Mouse (Mus musculus): ENCODE measurements around the gene Mrpl40. TPM values are rescaled to one million over a fixed set of nuclear protein-coding genes. Genes with fewer than 3 reads are reported as not detected.
"Not testable (repeated sequence)": the region's sequence is repeated elsewhere in the genome, so short reads cannot be mapped to it uniquely, and the experiment has no call there.

The Mrpl40 gene
- polyA plus RNA-seq, 1 experiment from 2014 or later: 81.8 TPM

GRCm38 (mm10) chr16:18884044-18884443 is 7.4 kb upstream of the Mrpl40 start:
- H3K4me2 ChIP-seq: no peak overlapping the region
- no peaks in the 10 kb centered on the region for H3K9me3 ChIP-seq (ENCODE audit: low read depth, low read length)
- H3K36me3 ChIP-seq (ENCODE audit: insufficient read depth): peaks cover 12% of the 10 kb centered on the region; the same call in 1 of the 2 replicates
- no peak overlapping the region for H3K4me3 ChIP-seq (ENCODE audit: low read depth, low read length)
- H3K4me1 ChIP-seq (ENCODE audit: insufficient read depth): no peaks in the 10 kb centered on the region
- no peak for TF ChIP-seq CTCF (IDR thresholded peaks at IDR 0.05; ENCODE audit: low read depth)
- ATAC-seq (ENCODE audit: insufficient read depth) (no peak), DNase-seq (no peak)
- no peaks in the 10 kb centered on the region for H3K27me3 ChIP-seq (ENCODE audit: insufficient read depth, low read length)
- no peak overlapping the region for H3K27ac ChIP-seq (ENCODE audit: low read depth)
- H3K9ac ChIP-seq: no peak overlapping the region

- 19% methylated on average over 20 of the region's 20 CpGs for WGBS
- no peak for ATAC-seq (ENCODE audit: insufficient read depth)
- H3K36me3 ChIP-seq (ENCODE audit: insufficient read depth): peaks cover 28% of the 10 kb centered on the region; the same call in 1 of the 2 replicates
- peak overlapping the region; percentile 87 for H3K9ac ChIP-seq
- no peak; the same call in 1 of the 2 replicates for TF ChIP-seq CTCF (IDR thresholded peaks at IDR 0.05; ENCODE audit: low read depth)
- peak overlapping the region; percentile 87 for H3K4me2 ChIP-seq
- H3K27me3 ChIP-seq (ENCODE audit: insufficient read depth, low read length): no peaks in the 10 kb centered on the region
- peaks cover 4% of the 10 kb centered on the region; the same call in 1 of the 2 replicates for H3K4me1 ChIP-seq (ENCODE audit: insufficient read depth)
- peak overlapping the region; percentile 94 for H3K4me3 ChIP-seq (ENCODE audit: low read depth, low read length)
- H3K9me3 ChIP-seq (ENCODE audit: low read depth, low read length): no peaks in the 10 kb centered on the region
- H3K27ac ChIP-seq (ENCODE audit: low read depth): peak overlapping the region; percentile 95
- no peak for DNase-seq
Observed at GRCm38 (mm10) chr16:18878091-18878720, 1.5 kb upstream of the Mrpl40 start.

- ATAC-seq (ENCODE audit: insufficient read depth): peak; percentile 41
- peaks cover 4% of the 10 kb centered on the region; the same call in 1 of the 2 replicates for H3K4me1 ChIP-seq (ENCODE audit: insufficient read depth)
Observed at GRCm38 (mm10) chr16:18877386-18878090, 876 bp upstream of the Mrpl40 start.

GRCm38 (mm10) chr16:18876091-18876441 is 596 bp downstream of the Mrpl40 start:
- Histone ChIP-seq H3K4me3 (ENCODE audit: low read depth, low read length) (peak overlapping the region; percentile 94), H3K27me3 (ENCODE audit: insufficient read depth, low read length) (no peaks in the 10 kb centered on the region), H3K4me1 (ENCODE audit: insufficient read depth) (peaks cover 4% of the 10 kb centered on the region; the same call in 1 of the 2 replicates), H3K9me3 (ENCODE audit: low read depth, low read length) (no peaks in the 10 kb centered on the region), H3K9ac (peak overlapping the region; percentile 87), H3K4me2 (peak overlapping the region; percentile 87), H3K27ac (ENCODE audit: low read depth) (peak overlapping the region; percentile 95), H3K36me3 (ENCODE audit: insufficient read depth) (peaks cover 42% of the 10 kb centered on the region)
- WGBS: under 1% methylated on average over 17 of the region's 17 CpGs
- no peak for TF ChIP-seq CTCF (IDR thresholded peaks at IDR 0.05; ENCODE audit: low read depth)
- no peak; the same call in 1 of the 2 replicates for ATAC-seq (ENCODE audit: insufficient read depth)
- no peak for DNase-seq

More at GRCm38 (mm10) chr16:18877386-18878090, 876 bp upstream of the Mrpl40 start:
- under 1% methylated on average over 40 of the region's 43 CpGs for WGBS
- no peaks in the 10 kb centered on the region for H3K9me3 ChIP-seq (ENCODE audit: low read depth, low read length)
- peak overlapping the region; percentile 87 for H3K9ac ChIP-seq
- no peaks in the 10 kb centered on the region for H3K27me3 ChIP-seq (ENCODE audit: insufficient read depth, low read length)
- peak overlapping the region; percentile 94 for H3K4me3 ChIP-seq (ENCODE audit: low read depth, low read length)
- DNase-seq: peak; percentile 85
- H3K27ac ChIP-seq (ENCODE audit: low read depth): peak overlapping the region; percentile 95
- peak overlapping the region; percentile 87 for H3K4me2 ChIP-seq
- TF ChIP-seq CTCF (IDR thresholded peaks at IDR 0.05; ENCODE audit: low read depth): peak; percentile 66
- peaks cover 34% of the 10 kb centered on the region for H3K36me3 ChIP-seq (ENCODE audit: insufficient read depth)

- not testable (repeated sequence) for H3K9ac ChIP-seq; ATAC-seq (ENCODE audit: insufficient read depth); DNase-seq; H3K9me3 ChIP-seq (ENCODE audit: low read depth, low read length); H3K27me3 ChIP-seq (ENCODE audit: insufficient read depth, low read length); H3K4me3 ChIP-seq (ENCODE audit: low read depth, low read length); H3K27ac ChIP-seq (ENCODE audit: low read depth); H3K4me1 ChIP-seq (ENCODE audit: insufficient read depth); H3K4me2 ChIP-seq
- peaks cover 39% of the 10 kb centered on the region for H3K36me3 ChIP-seq (ENCODE audit: insufficient read depth)
- WGBS: 66% methylated on average over 1 of the region's 1 CpGs
Observed at GRCm38 (mm10) chr16:18870495-18870894, 6.2 kb downstream of the Mrpl40 start.

- H3K4me3 ChIP-seq (ENCODE audit: low read depth, low read length): no peak overlapping the region
- no peaks in the 10 kb centered on the region for H3K9me3 ChIP-seq (ENCODE audit: low read depth, low read length)
- H3K27ac ChIP-seq (ENCODE audit: low read depth): no peak overlapping the region
- 67% methylated on average over 1 of the region's 1 CpGs for WGBS
- ATAC-seq (ENCODE audit: insufficient read depth) (no peak), DNase-seq (no peak)
- no peak overlapping the region for H3K4me2 ChIP-seq
- no peaks in the 10 kb centered on the region for H3K27me3 ChIP-seq (ENCODE audit: insufficient read depth, low read length)
- no peak for TF ChIP-seq CTCF (IDR thresholded peaks at IDR 0.05; ENCODE audit: low read depth)
- no peaks in the 10 kb centered on the region for H3K4me1 ChIP-seq (ENCODE audit: insufficient read depth)
- no peaks in the 10 kb centered on the region for H3K36me3 ChIP-seq (ENCODE audit: insufficient read depth)
- no peak overlapping the region for H3K9ac ChIP-seq
Observed at GRCm38 (mm10) chr16:18860186-18860585, 16.5 kb downstream of the Mrpl40 start.

GRCm38 (mm10) chr16:18858551-18858950 is 18.1 kb downstream of the Mrpl40 start:
- DNase-seq: peak; percentile 68
- H3K4me1 ChIP-seq (ENCODE audit: insufficient read depth): no peaks in the 10 kb centered on the region
- H3K36me3 ChIP-seq (ENCODE audit: insufficient read depth): no peaks in the 10 kb centered on the region

GRCm38 (mm10) chr16:18849521-18850190 is 27.0 kb downstream of the Mrpl40 start:
- H3K4me1 ChIP-seq (ENCODE audit: insufficient read depth); DNase-seq; H3K9ac ChIP-seq; ATAC-seq (ENCODE audit: insufficient read depth); H3K27ac ChIP-seq (ENCODE audit: low read depth); H3K36me3 ChIP-seq (ENCODE audit: insufficient read depth); H3K27me3 ChIP-seq (ENCODE audit: insufficient read depth, low read length); H3K4me3 ChIP-seq (ENCODE audit: low read depth, low read length); H3K4me2 ChIP-seq; H3K9me3 ChIP-seq (ENCODE audit: low read depth, low read length): not testable (repeated sequence)
- 83% methylated on average over 17 of the region's 17 CpGs for WGBS

More at GRCm38 (mm10) chr16:18858551-18858950, 18.1 kb downstream of the Mrpl40 start:
- peak; percentile 60 for TF ChIP-seq CTCF (IDR thresholded peaks at IDR 0.05; ENCODE audit: low read depth)
- no peak overlapping the region for H3K4me2 ChIP-seq
- no peak for ATAC-seq (ENCODE audit: insufficient read depth)
- no peak overlapping the region for H3K9ac ChIP-seq
- no peaks in the 10 kb centered on the region for H3K9me3 ChIP-seq (ENCODE audit: low read depth, low read length)
- no peak overlapping the region for H3K4me3 ChIP-seq (ENCODE audit: low read depth, low read length)
- no peak overlapping the region for H3K27ac ChIP-seq (ENCODE audit: low read depth)
- no peaks in the 10 kb centered on the region for H3K27me3 ChIP-seq (ENCODE audit: insufficient read depth, low read length)
